Mouse (Mus musculus): ENCODE measurements around the gene Rspo4. TPM values are rescaled to one million over a fixed set of nuclear protein-coding genes. Genes with fewer than 3 reads are reported as not detected.

The Rspo4 gene
- not detected for total RNA-seq (2021)
- long read RNA-seq, experiment 1: 0 reads
- long read RNA-seq, experiment 2: 0 reads

- DNase-seq: no peak
- peak within 1 kb of the TSS; percentile 46 for H3K4me3 ChIP-seq
- no peak within 1 kb of the TSS for H3K27ac ChIP-seq
- intact Hi-C loops (cut with DNase I): no loop called here
- no peak for TF ChIP-seq CTCF (IDR thresholded peaks at IDR 0.05)
Observed at GRCm38 (mm10) chr2:151842648-151843226, at the start of gene Rspo4. Gene Rspo4 (plus strand): TSS chr2:151842927.

- Histone ChIP-seq H3K4me3 (no peak overlapping the region), H3K27ac (no peak overlapping the region)
- no peak for DNase-seq
- intact Hi-C loops (cut with DNase I): no loop called here
- no peak for TF ChIP-seq CTCF (IDR thresholded peaks at IDR 0.05)
Observed at GRCm38 (mm10) chr2:151815586-151815985, 27.1 kb upstream of the Rspo4 start.

DNA sequence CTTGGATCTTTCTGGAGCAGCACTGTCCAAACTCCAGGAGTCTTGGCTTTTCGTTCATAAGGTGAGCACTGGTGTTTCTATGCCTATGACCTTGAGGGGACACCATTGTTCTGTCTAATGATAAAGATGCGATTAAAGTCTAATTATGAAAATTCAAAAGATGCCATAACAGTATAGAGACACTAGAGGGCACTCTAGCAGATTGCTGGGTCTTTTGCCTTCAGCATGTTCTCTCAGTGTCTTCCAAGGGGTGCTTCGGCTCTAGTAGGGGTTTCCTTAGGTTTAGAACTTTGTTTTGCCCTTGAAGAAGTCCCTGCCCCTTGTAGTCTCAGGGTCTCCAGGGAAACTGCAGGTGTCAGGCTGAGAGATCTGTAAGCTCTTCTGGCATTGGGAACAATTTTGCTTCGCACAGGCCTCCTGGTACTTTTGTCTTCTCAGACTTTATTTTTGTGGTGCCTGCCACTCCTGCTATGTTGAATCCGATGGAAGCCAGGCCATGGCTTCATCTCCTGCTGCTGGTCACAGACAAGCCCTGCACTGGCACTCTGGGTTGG lies 19.6 kb downstream of the Rspo4 start:
- H3K27ac ChIP-seq: no peak overlapping the region
- intact Hi-C loops (cut with DNase I): no loop called here

DNA sequence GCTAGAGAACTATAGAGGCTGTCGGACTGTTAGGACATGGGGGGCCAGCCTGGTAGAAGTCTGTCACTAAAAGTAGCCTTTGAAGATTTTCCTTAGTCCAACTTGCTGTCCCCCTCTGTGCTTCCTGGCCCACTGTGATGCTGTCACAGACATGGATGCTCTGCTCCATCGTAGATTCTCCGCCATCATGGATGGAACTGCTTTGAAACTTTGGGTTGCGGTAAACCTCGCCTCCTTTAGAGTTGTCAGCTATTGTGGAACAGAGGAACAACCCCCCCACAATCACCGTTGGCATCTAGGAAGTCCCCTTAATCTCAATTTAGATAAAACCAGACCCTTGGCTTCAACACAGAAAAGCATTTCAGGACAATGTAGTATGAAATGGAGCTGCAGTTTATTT lies 22.2 kb downstream of the Rspo4 start:
- intact Hi-C loops (cut with DNase I): no loop called here
- no peak overlapping the region for H3K4me3 ChIP-seq
- no peak for DNase-seq
- no peak for TF ChIP-seq CTCF (IDR thresholded peaks at IDR 0.05)
- no peak overlapping the region for H3K27ac ChIP-seq

More for the DNA sequence above, 19.6 kb downstream of the Rspo4 start:
- DNase-seq: no peak
- no peak overlapping the region for H3K4me3 ChIP-seq
- peak; percentile 67 for TF ChIP-seq CTCF (IDR thresholded peaks at IDR 0.05)

- H3K27ac ChIP-seq: no peak overlapping the region
- intact Hi-C loops (cut with DNase I): no loop called here
- no peak overlapping the region for H3K4me3 ChIP-seq
- peak; percentile 31 for DNase-seq
- TF ChIP-seq CTCF (IDR thresholded peaks at IDR 0.05): peak; percentile 53
Observed at GRCm38 (mm10) chr2:151866487-151866886, 23.8 kb downstream of the Rspo4 start.

DNA sequence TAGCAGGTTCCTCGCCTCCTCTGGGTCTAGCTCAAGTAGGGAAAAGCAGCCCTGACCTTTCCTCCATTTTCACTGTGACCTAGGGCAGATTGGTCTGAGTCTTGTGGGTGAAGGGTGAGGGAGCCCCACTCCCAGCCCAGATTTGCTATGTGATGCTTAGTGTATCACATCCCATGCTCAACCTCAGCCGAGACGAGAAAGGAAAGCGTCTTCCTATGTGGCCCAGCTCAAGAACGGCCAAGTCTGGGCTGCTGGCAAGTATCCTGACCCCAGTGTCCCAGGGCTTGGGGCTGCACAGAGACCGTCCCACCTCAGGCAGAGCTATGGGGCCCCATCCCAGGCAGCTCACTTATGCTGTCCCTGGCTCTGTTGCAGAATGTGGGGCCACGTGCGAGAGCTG lies 25.5 kb downstream of the Rspo4 start:
- no peak for DNase-seq
- intact Hi-C loops (cut with DNase I): no loop called here
- Histone ChIP-seq H3K27ac (no peak overlapping the region), H3K4me3 (no peak overlapping the region)
- no peak for TF ChIP-seq CTCF (IDR thresholded peaks at IDR 0.05)

DNA sequence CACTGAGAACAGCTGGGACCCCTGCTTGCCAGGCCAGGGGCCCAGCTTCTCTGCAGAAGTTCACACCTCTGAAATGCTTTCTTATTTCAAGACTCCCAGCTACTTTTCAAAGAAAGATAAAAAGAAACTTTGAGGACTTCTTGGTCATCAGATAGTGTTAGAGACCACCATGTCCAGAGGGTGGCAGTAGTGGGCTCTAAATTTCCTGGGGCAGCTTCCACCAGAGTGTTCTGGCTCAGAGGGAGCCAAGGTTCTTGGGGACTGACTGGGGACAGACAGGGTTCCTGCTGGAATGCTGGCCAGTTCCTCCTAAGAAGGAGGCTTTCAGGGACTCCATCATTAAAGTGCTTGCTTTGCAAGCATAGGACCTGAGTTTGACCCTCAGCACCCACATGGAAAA lies 31.8 kb downstream of the Rspo4 start:
- H3K4me3 ChIP-seq: no peak overlapping the region
- no peak overlapping the region for H3K27ac ChIP-seq
- intact Hi-C loops (cut with DNase I): no loop called here
- peak; percentile 46 for TF ChIP-seq CTCF (IDR thresholded peaks at IDR 0.05)
- DNase-seq: peak; percentile 13

GRCm38 (mm10) chr2:151876012-151876485 lies 33.3 kb downstream of the Rspo4 start:
- intact Hi-C loops (cut with DNase I): loop anchor here (2.0 to 5.0 kb wide), 2 partner anchors 51 to 119 kb away; no protein-coding TSS in a partner anchor
- peak; percentile 42 for DNase-seq
- TF ChIP-seq CTCF (IDR thresholded peaks at IDR 0.05): peak; percentile 93
- Histone ChIP-seq H3K27ac (no peak overlapping the region), H3K4me3 (no peak overlapping the region)

- Histone ChIP-seq H3K4me3 (no peak overlapping the region), H3K27ac (no peak overlapping the region)
- TF ChIP-seq CTCF (IDR thresholded peaks at IDR 0.05): no peak
- intact Hi-C loops (cut with DNase I): loop anchor here (5.0 kb wide), 1 partner anchor 49 kb away; no protein-coding TSS in a partner anchor
- DNase-seq: no peak
Observed at GRCm38 (mm10) chr2:151878645-151879044, 35.9 kb downstream of the Rspo4 start.

GRCm38 (mm10) chr2:151879760-151880159 lies 37.0 kb downstream of the Rspo4 start:
- intact Hi-C loops (cut with DNase I): loop anchor here (5.0 kb wide), 1 partner anchor 48 kb away; no protein-coding TSS in a partner anchor
- Histone ChIP-seq H3K27ac (no peak overlapping the region), H3K4me3 (no peak overlapping the region)
- no peak for DNase-seq
- no peak for TF ChIP-seq CTCF (IDR thresholded peaks at IDR 0.05)

GRCm38 (mm10) chr2:151891031-151891430 lies 48.3 kb downstream of the Rspo4 start:
- no peak for DNase-seq
- TF ChIP-seq CTCF (IDR thresholded peaks at IDR 0.05): no peak

DNA sequence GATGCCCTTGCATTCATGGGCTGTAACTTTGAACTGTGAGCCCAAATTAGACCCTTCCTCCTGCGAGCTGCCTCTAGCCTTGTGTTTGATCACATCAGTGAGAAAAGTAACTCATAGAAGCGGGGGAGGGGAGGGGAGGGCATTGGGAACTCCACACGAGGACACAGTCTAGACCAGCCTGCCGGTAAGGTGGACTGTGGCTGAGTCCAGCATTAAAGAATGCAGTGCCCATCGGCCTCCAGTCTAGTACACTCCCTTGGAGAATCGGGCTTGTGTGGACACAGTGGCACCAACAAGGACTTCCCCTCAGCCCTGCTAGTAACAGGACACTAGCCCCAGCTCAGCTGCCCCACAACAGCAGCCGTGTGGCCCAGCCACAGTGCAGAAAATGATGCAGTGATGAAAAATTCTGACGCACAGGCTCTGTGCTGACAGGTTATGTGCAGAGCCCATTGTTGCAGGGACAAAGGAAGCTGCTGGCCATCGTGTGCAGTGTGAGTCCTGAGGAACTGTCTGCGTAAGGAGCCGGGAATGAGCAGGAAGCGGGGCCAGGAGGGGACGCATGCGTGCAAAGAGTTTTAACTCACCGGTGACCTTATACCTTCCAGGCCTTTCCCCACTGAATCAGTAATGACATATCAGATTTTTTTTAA lies 50.5 kb downstream of the Rspo4 start:
- Histone ChIP-seq H3K27ac (no peak overlapping the region), H3K4me3 (no peak overlapping the region)
- intact Hi-C loops (cut with DNase I): no loop called here
- no peak for TF ChIP-seq CTCF (IDR thresholded peaks at IDR 0.05)
- DNase-seq: no peak

More at GRCm38 (mm10) chr2:151891031-151891430, 48.3 kb downstream of the Rspo4 start:
- Histone ChIP-seq H3K4me3 (no peak overlapping the region), H3K27ac (no peak overlapping the region)
- intact Hi-C loops (cut with DNase I): no loop called here
